25 mouse cellular contexts compared by ENCODE assay signal in genomic region chr13:51780509-51781155, GRCm38 (mm10). TPM values are rescaled to one million over a fixed set of nuclear protein-coding genes. Genes with fewer than 3 reads are reported as not detected.
DNase-seq lines count a peak whose midpoint lies in the region; ATAC-seq and TF ChIP-seq lines count a peak whose summit lies in the region.
"Had no signal": no experiment of that assay in that cellular context is flagged by ENCODE, and none has a peak within 500 bp of the region (broad histone marks: within the 10 kb centered on the region; RNA-seq: fewer than 3 reads in every experiment).

No protein-coding gene starts in this region.

- TF ChIP-seq CTCF in liver, postnatal 0 days (IDR thresholded peaks at IDR 0.05; ENCODE audit: low read depth), result no peak
- TF ChIP-seq CTCF in bone marrow, adult 2 months (IDR thresholded peaks at IDR 0.05; ENCODE audit: control insufficient read depth, insufficient read depth, low read length), result no peak

- TF ChIP-seq EP300 in liver, postnatal 0 days (IDR thresholded peaks at IDR 0.05; ENCODE audit: low read depth), result no peak

- no peak overlapping the region for H3K27ac ChIP-seq in liver, postnatal 0 days (ENCODE audit: low read depth)
- H3K27ac ChIP-seq in liver, embryonic 11.5 days (ENCODE audit: low read depth, low read length), result no peak overlapping the region
- H3K27ac ChIP-seq in bone marrow, adult 2 months (ENCODE audit: control insufficient read depth, insufficient read depth, low read depth, low read length, poor library complexity), result peak overlapping the region; percentile 20
- no peak overlapping the region for H3K27ac ChIP-seq in forebrain, embryonic 10.5 days
- H3K27ac ChIP-seq: embryonic facial prominence, embryonic 12.5 days; kidney, postnatal 0 days; limb, embryonic 12.5 days; liver, embryonic 12.5 days; midbrain, embryonic 15.5 days; stomach, postnatal 0 days had no signal

- 54% methylated on average over 10 of the region's 10 CpGs for WGBS in liver, postnatal 0 days (ENCODE audit: insufficient replicate concordance)
- whole genome bisulfite sequencing in liver, embryonic 11.5 days, result 69% methylated on average over 10 of the region's 10 CpGs
- 58% methylated on average over 10 of the region's 10 CpGs for WGBS in bone marrow, adult 2 months
- 91% methylated on average over 10 of the region's 10 CpGs for WGBS in forebrain, embryonic 10.5 days

- peaks cover 22% of the 10 kb centered on the region for H3K4me1 ChIP-seq in liver, postnatal 0 days (ENCODE audit: insufficient read depth)
- peaks cover 21% of the 10 kb centered on the region for H3K4me1 ChIP-seq in liver, embryonic 11.5 days (replicated peaks; ENCODE audit: control insufficient read depth, insufficient read depth, low read length)
- peaks cover 12% of the 10 kb centered on the region for H3K4me1 ChIP-seq in bone marrow, adult 2 months (ENCODE audit: control insufficient read depth, insufficient read depth, low read length)
- peaks cover 32% of the 10 kb centered on the region for H3K4me1 ChIP-seq in forebrain, embryonic 10.5 days

- no peak for TF ChIP-seq POLR2A in bone marrow, adult 2 months (IDR thresholded peaks at IDR 0.05; ENCODE audit: borderline replicate concordance, control insufficient read depth, low read depth, low read length)

- H3K36me3 ChIP-seq in liver, postnatal 0 days (replicated peaks; ENCODE audit: insufficient read depth, low read length), result no peaks in the 10 kb centered on the region
- H3K36me3 ChIP-seq in liver, embryonic 11.5 days (ENCODE audit: control insufficient read depth, insufficient read depth, low read length), result no peaks in the 10 kb centered on the region
- no peaks in the 10 kb centered on the region for H3K36me3 ChIP-seq in forebrain, embryonic 10.5 days (replicated peaks)
- H3K36me3 ChIP-seq: embryonic facial prominence, embryonic 12.5 days; heart, embryonic 12.5 days; limb, embryonic 12.5 days; midbrain, embryonic 15.5 days had no signal

- no peak overlapping the region for H3K4me3 ChIP-seq in liver, postnatal 0 days (ENCODE audit: low read depth, low read length)
- H3K4me3 ChIP-seq in liver, embryonic 11.5 days (ENCODE audit: low read depth, low read length), result no peak overlapping the region
- no peak overlapping the region for H3K4me3 ChIP-seq in bone marrow, adult 2 months (replicated peaks; ENCODE audit: control insufficient read depth, low read depth, low read length)
- no peak overlapping the region for H3K4me3 ChIP-seq in forebrain, embryonic 10.5 days
- H3K4me3 ChIP-seq: embryonic facial prominence, embryonic 12.5 days; forebrain, embryonic 13.5 days; heart, embryonic 12.5 days; limb, embryonic 12.5 days; liver, embryonic 12.5 days; midbrain, embryonic 15.5 days; myocyte had no signal

- no peaks in the 10 kb centered on the region for H3K9me3 ChIP-seq in liver, postnatal 0 days (ENCODE audit: low read length)
- no peaks in the 10 kb centered on the region for H3K9me3 ChIP-seq in liver, embryonic 11.5 days (ENCODE audit: control insufficient read depth, low read length)
- H3K9me3 ChIP-seq in forebrain, embryonic 10.5 days, result no peaks in the 10 kb centered on the region
- H3K9me3 ChIP-seq: embryonic facial prominence, embryonic 12.5 days; forebrain, embryonic 13.5 days; heart, embryonic 12.5 days; limb, embryonic 12.5 days; liver, embryonic 12.5 days; midbrain, embryonic 15.5 days had no signal

- H3K9ac ChIP-seq in liver, postnatal 0 days (replicated peaks), result no peak overlapping the region
- H3K9ac ChIP-seq in liver, embryonic 11.5 days (ENCODE audit: low read depth, low read length), result no peak overlapping the region
- H3K9ac ChIP-seq: embryonic facial prominence, embryonic 12.5 days; forebrain, embryonic 13.5 days; heart, embryonic 12.5 days; limb, embryonic 12.5 days; liver, embryonic 12.5 days; lung, embryonic 14.5 days; midbrain, embryonic 15.5 days had no signal

- peak; percentile 31 for DNase-seq in liver, postnatal 0 days
- no peak for DNase-seq in liver, embryonic 11.5 days (ENCODE audit: low spot score)
- DNase-seq in CD4-positive helper T cell, adult 2 months (ENCODE audit: low read depth, low spot score), result peak; percentile 75
- DNase-seq in forebrain, embryonic 10.5 days (ENCODE audit: extremely low spot score, low spot score), result no peak
- DNase-seq in cerebellum, adult 9-11 months, result no peak
- DNase-seq: adrenal gland, postnatal 14 days; cerebellum, adult 11 months; cerebellum, postnatal 14 days; gastrocnemius, postnatal 10 days; heart, postnatal 14 days; kidney, adult 18-20 months; lung, embryonic 14.5 days; lung, postnatal 36 days; thymus, postnatal 25 days had no signal

- H3K4me2 ChIP-seq in liver, postnatal 0 days (ENCODE audit: low read depth, low read length), result peak overlapping the region; percentile 38; the same call in 1 of the 2 replicates
- H3K4me2 ChIP-seq in liver, embryonic 11.5 days, result no peak overlapping the region
- H3K4me2 ChIP-seq: embryonic facial prominence, embryonic 12.5 days; forebrain, embryonic 13.5 days; heart, embryonic 12.5 days; limb, embryonic 12.5 days; liver, embryonic 12.5 days; lung, embryonic 14.5 days; midbrain, embryonic 15.5 days had no signal

- no peaks in the 10 kb centered on the region for H3K27me3 ChIP-seq in liver, postnatal 0 days (ENCODE audit: insufficient read depth, low read length)
- no peaks in the 10 kb centered on the region for H3K27me3 ChIP-seq in liver, embryonic 11.5 days (replicated peaks; ENCODE audit: control insufficient read depth, insufficient read depth, low read length)
- H3K27me3 ChIP-seq in forebrain, embryonic 10.5 days (ENCODE audit: poor library complexity, severe bottlenecking), result peaks cover 6% of the 10 kb centered on the region; the same call in 1 of the 2 replicates
- H3K27me3 ChIP-seq: embryonic facial prominence, embryonic 12.5 days; forebrain, embryonic 13.5 days; heart, embryonic 12.5 days; limb, embryonic 12.5 days; liver, embryonic 12.5 days; midbrain, embryonic 15.5 days had no signal

- ATAC-seq in liver, postnatal 0 days, result peak; percentile 48; the same call in 1 of the 2 replicates
- no peak for ATAC-seq in liver, embryonic 11.5 days (replicated peaks; ENCODE audit: low FRiP score)
- ATAC-seq in monocyte, adult 5-6 weeks (replicated peaks; ENCODE audit: insufficient number of reproducible peaks, low FRiP score, low TSS enrichment, poor library complexity, severe bottlenecking), result 0 out of 2 replicates have a peak, but pooled peaks have one; percentile 24
- ATAC-seq: forebrain, embryonic 13.5 days; liver, embryonic 12.5 days; midbrain, embryonic 15.5 days had no signal

RNA-seq across cellular contexts. Expression of gene Sema4d, which starts 12.9 kb away (rescaled TPM):
- polyA plus RNA-seq in liver, postnatal 0 days (2015; fragmentation: Nextera tagmentation; extraction: Ambion mirVana), result 2.9 and 3.9 TPM in 2 replicates
- 18.6 and 21.7 TPM in 2 replicates for polyA plus RNA-seq in liver, embryonic 11.5 days (2014; fragmentation: Nextera tagmentation; extraction: Ambion mirVana)
- 9.3 and 23.0 TPM in 2 replicates for polyA plus RNA-seq in bone marrow, adult 2 months (2011; ENCODE audit: insufficient read depth, insufficient read length, low replicate concordance, missing spikeins)
- 134 to 201 TPM (median 136 TPM) in 3 replicates for total RNA-seq in monocyte, adult 5-6 weeks (2017)
- 8.0 and 8.4 TPM in 2 replicates for polyA plus RNA-seq in forebrain, embryonic 10.5 days (2016; fragmentation: Nextera tagmentation; extraction: Ambion mirVana)

Comparison
In these comparisons a context has a peak if more than half of its experiments do, and no peak if none do; other contexts are left out.
1. DNase-seq: peak in liver, postnatal 0 days (single experiment) and CD4-positive helper T cell, adult 2 months (single experiment); none in liver, embryonic 11.5 days (single experiment), forebrain, embryonic 10.5 days (single experiment) and cerebellum, adult 9-11 months (single experiment).